Mouse (Mus musculus): Measurements from ENCODE around the gene Rnaseh2a. TPM values are rescaled to one million over a fixed set of nuclear protein-coding genes. Genes with fewer than 3 reads are reported as not detected.
"Not testable (repeated sequence)": the region's sequence is repeated elsewhere in the genome, so short reads cannot be mapped to it uniquely, and the experiment has no call there.

Gene Rnaseh2a
- total RNA-seq, 4 experiments from 2014 or later = 41.9 to 61.3 (median 55.0) TPM

DNA sequence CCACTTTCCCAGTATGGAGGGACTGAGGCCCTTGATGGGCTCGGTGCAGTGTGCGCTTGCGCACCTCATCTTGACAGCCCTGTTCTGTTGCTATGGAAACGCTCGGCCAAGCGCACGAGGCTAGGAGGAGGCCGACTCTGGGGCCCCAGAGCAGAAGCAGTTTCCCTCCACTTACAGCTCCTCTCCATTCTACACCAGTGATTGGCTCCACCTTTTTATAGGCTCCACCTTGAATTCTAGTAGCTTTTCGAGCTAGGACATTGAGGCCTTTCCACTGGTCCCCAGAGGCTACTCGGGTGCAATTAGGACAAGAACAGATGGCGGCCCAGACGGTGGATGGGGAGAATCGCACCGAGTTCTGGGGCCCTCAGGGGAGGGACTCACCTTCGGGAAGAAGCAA lies 34.7 kb downstream of the Rnaseh2a start:
- no peak for DNase-seq (ENCODE audit: low spot score)

DNA sequence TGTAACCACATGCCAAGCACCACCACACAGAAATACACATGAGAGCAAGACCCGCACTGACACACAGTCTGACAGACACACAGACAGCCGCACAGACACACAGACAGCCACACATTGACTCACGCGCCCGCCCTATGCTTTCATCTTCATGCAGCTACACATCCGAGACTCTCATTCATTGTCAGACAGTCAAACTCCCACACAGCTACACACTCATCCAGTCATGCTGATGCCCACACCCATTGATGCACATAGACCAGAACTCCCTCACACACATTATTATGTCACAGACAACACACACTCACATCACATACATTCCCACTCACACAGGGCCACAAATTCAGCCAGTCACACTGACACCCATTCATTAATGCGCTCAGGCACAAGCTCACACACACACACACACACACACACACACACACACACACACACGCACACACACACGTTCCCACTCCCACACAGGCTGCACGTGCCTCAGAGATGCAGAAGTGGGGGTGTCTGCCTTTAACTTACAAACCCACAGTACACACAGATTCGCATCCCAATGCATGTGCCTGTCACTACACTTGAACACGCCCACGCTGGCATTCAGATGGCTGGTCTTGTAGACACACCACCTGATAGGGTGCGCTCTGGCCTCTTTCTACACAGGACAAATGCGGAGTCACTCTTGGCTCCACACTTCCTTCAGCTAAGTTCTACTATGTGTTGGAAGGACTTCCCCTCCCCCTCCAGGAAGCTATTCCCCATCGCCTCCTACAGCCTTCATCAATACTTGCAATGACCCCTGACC lies 35.6 kb downstream of the Rnaseh2a start:
- no peak for DNase-seq (ENCODE audit: low spot score)

DNA sequence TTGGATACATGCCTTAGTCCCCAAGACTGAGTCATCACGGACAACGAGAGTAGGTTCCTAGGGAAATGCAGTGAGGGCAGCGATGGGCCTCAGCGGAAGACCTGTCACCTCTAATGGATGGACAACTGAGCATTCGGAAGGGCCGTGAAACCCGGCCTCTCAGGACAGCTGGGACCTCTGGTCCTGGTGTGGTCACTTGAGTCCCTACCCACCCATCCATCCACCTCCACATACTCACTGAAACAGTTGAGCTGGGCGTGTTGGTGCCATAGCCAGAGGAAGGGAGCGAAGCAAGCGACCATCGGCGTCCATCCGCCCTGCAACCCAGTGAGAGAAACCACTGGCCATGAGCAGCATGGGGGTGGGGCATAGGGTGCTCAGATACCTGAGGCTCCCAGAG lies 39.0 kb downstream of the Rnaseh2a start:
- DNase-seq (ENCODE audit: low spot score) = no peak

DNA sequence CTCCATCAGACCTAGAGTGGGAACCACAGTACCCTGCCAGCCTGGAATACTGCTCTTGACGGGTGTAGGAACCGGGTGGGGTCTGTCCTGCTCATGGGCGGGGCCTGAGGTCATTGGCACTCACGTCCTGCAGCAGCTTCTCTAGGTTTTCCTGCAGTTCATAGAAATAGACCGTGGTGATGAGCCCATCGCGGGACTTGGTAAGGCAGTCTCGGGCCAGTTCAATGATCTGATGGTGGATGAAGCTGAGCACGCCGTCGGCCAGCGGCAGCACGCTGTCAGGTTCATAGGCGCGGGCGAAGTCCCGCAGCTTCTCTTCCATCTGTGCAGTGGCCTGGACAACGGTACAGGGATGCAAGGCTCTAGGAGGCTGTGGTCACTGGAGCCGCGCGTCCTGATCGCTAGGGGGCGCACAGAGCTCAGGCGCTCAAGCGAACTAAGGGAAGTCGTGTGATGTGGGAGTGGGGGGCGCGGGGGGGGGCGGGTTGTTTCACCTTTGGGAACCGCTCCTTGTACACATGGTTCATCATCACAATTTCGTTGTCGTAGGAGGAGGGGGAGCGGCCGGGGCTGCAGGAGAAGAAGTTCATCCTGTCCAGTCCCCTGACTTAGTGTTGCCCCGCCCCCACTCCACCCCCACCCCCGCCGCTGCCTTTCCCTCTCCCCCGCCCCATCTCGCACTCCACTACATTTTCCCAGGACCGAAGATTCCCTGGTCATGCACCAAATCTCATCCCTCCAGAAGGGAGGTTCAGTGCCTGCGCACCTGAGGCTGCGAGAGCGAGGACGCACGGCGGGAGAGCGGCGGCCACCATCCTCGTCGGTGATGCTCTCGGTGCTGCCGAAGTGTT lies 40.9 kb downstream of the Rnaseh2a start:
- peak; percentile 47 for DNase-seq (ENCODE audit: low spot score)

DNA sequence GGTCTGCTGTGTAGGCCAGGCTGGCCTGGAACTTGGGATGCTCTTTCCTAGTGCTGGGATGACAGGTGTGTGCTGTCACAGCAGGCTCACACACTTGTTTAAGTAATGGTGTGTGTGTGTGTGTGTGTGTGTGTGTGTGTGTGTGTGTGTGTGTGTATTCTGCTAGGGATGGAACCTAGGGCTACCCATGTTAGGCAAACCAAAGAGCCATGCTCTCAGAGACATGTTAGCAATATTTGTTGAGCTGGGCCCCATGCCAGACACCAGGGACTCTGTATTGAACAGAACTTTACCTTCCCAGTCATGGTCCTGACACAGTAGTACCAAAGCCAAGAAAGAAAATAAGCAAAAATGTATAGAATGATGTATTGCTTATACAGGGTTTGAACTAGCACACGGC lies 42.1 kb downstream of the Rnaseh2a start:
- DNase-seq (ENCODE audit: low spot score) = no peak

DNA sequence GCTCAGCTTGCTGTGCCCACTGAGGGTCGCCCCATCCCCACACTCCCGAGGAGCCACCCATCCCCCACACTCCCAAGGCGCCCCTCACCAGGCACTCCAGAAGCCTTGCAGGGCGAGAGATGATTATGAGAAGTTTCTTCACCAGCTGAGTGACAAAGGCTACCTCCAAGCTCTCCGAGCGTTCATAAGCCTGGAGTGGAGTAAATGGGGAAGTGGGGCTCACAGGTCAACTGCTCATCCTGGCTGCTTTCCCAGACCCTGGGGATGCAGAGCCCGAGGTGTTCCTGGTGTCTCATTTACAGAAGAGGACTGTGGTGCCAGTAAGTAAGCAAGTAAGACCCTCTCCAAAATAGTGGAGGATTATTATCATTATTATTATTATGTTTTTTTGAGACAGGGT lies 44.0 kb downstream of the Rnaseh2a start:
- no peak for DNase-seq (ENCODE audit: low spot score)

DNA sequence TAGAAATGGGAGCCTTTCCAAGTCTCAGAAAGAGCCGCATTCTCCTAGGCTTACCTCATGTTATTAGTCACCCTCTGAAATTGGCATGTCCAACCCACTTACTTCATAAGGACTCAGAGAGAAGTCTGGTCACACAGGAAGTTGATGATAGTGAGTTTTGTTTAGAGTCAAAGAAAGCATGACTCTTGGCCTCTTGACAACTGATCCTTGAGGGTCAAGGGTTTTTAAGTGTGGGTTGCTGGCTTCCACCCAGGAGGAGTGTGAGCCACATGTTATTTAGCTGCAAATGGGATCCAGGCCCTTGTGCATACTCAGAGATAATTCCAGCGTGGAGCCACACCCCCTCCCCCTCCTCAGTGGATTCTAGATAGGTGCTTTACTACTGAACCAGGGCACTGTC lies 48.0 kb downstream of the Rnaseh2a start:
- no peak for DNase-seq (ENCODE audit: low spot score)

DNA sequence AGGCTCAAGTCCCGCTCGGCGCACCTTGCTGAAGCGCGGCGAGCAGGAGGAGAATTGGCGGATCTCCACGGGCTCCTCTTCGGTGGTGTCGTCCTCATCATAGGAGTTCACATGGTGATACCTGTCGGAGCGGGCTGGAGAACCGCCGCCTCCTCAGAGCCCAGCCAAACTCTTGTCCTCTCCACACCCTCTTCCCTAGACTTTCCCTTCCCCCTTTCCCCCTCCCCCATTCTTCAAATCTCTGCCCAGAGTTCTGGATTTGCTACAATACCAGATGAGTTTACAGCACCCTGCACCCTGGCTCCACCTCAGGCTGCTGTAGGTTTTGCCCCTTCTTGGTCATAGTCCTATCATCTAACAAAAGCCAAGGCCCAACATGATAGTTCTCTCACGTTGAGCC lies 50.9 kb downstream of the Rnaseh2a start:
- no peak for DNase-seq (ENCODE audit: low spot score)

DNA sequence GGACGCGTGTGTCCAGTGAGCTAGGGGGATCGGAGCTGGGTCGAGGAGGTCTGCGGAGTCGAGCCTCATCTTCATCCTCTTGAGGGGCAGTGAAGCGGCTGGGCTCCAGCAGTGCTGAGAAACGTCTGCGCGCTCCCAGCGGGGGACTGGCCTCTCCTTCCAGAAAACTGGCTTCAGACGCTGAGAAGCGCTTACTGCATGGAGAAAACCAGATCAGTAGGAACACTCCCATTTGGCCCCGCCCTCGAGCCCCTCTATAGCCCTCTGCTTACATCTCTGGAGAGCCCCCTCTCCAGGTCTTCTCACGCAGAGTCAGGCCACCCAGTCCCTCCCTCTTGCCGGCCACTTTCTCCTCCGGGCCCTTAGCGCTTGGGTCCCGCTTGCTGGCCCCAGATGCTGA lies 51.8 kb downstream of the Rnaseh2a start:
- no peak for DNase-seq (ENCODE audit: low spot score)

DNA sequence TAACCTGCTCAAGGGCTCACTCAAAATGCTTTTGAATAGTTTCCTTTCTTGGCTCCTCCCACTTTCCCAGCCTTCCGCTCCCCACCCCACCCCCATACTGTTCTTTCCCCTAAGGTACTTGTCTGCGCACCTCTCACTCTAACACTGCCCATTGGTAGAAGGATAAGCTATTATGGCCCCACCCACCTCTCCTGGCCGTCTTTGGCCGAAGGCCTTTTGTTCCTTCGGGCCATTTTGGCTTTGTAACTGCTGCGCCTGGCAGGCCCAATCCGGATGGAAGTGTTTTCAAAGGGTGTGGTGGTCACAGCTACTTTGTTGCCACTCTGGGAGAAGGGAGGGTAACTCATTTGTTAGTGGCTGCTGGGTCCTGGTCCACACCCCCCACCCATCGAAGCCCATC lies 54.3 kb downstream of the Rnaseh2a start:
- no peak for DNase-seq (ENCODE audit: low spot score)

DNA sequence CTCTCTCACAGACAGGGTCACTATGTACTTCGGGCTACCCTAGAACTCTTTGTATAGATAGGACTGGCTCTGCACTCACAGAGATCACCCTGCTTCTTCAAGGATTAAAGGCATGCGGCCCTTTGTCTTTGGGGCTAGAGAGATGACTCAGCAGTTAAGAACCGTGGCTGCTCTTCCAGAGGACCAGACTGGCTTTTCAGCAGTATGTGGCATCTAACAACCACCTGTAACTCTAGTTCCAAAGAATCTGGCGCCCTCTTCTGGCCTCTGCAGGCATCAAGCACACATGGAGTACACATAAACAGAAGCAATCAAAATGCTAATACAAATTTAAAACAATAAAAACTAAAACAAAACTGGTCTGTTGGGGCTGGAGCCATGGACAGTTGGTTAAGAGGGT lies 55.6 kb downstream of the Rnaseh2a start:
- no peak for DNase-seq (ENCODE audit: low spot score)

DNA sequence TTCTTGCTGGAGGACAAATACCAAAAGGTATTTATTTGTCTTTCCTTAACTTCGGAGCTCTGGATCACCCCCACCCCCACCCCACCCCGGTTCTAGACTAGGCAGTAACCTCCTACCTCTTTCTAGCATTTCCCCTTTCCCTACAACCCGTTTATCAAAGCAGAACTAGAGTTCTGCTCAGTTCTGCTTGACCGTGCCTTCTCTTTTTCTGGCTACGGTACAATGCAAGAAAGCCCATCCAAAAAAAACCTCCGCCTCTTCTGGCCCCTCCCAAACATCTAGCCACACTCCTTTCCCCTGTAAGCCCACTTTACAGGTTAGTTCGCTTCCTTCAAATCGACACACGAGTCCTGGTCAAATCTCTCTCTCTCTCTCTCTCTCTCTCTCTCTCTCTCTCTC lies 56.1 kb downstream of the Rnaseh2a start:
- no peak for DNase-seq (ENCODE audit: low spot score)

DNA sequence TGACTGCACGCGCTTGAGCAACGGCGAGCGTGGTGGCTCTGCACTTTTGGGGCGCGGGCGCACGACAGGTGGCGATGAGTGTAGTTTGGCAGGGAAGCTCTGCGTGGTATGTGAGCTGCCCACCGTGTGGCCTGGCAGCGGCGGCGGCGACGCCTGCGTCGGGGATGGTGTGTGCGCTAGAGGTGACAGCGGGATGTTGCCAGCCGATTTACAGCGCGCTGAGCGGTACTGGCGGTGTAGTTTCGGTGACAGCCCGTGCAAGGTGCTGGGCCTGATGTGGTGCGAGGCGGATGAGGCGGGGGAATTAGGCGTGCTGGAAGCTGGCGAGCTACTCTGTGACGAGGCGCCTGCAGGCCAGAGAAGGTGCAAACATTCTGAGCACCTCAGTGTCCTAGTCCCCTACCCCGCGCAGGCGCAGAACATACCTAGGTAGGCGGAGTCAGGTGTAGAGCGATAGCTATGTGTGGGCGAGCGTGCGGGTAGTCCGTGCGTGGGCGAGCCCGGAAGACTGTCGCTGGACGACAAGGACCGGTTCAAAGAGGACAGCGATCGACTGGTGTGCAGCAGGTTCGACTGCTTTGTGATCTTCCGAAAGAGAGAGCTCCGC lies 56.6 kb downstream of the Rnaseh2a start:
- no peak for DNase-seq (ENCODE audit: low spot score)

DNA sequence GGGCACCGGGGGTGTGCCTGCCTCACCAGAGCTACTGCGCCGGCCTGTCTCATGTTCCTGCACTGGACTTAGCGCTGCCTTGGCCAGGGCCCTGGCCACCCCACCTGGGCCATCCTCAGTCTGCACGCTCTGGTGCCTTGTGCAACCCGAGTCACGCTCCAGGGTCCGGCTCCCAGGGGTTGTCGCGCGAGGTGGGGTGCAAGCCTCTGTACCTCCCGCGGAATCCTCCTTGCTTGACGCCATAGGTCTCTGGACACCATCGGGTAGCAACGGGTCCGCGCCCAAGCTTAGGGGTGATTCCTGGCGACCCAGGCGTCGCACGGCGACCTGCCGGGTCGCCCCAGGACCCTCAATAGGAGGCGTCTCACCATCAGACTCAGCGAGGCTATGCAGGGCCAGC lies 57.2 kb downstream of the Rnaseh2a start:
- no peak for DNase-seq (ENCODE audit: low spot score)

DNA sequence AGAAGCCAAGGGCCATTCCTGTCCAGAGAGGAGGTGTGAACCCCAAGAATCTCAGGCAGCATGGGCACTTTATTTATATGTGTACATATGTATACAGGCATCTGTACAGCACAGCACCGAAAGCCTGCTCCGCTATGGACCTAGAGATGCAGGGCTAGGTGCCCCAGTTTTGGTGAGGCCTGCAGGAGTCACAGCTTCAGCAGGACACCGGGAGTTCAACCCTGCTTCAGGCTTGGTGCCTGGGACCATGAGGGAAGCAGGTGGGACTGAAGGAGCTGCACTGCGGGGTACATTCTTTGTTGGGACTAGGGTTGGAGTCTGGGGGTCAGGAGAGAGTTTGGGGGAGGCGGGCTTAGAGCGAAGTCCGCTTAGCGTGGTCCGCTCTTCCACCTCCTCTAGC lies 57.7 kb downstream of the Rnaseh2a start:
- DNase-seq (ENCODE audit: low spot score) = no peak

DNA sequence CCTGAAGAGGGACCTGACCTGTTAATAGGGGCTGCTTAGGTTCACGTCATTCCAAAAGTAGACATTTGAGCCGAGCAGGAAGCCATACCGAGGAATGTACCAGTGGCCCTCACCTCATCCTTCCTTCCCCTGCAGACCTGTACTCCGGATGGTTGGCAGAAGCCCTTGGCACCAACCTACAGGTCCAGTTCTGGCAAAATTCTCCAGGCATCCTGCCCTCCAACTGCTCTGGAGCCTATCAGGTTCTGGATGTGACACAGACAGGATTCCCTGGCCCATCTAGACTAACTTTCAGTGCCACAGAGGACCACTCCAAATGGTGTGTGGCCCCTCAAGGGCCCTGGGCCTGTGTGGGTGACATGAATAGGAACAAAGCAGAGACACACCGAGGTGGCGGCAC lies 59.0 kb downstream of the Rnaseh2a start:
- DNase-seq (ENCODE audit: low spot score) = no peak

DNA sequence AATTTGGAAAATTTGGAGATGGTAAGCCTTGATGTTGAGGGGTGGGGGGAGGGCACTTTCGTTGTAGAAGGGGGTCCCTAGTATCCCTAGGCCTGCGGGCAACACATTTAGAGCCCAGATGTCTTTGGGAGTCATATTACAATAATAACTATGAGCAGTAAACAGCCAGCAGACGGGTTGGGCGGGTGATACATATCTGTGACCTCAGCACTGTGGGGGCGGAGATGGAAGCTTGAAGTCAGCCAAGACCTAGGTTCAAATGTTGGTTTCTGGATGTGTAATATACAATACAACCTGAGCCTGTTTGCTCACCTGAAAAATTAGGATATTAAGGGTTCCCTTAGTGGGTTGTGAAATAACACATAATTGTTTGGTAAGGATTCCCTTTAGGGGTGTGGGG lies 59.6 kb downstream of the Rnaseh2a start:
- no peak for DNase-seq (ENCODE audit: low spot score)

DNA sequence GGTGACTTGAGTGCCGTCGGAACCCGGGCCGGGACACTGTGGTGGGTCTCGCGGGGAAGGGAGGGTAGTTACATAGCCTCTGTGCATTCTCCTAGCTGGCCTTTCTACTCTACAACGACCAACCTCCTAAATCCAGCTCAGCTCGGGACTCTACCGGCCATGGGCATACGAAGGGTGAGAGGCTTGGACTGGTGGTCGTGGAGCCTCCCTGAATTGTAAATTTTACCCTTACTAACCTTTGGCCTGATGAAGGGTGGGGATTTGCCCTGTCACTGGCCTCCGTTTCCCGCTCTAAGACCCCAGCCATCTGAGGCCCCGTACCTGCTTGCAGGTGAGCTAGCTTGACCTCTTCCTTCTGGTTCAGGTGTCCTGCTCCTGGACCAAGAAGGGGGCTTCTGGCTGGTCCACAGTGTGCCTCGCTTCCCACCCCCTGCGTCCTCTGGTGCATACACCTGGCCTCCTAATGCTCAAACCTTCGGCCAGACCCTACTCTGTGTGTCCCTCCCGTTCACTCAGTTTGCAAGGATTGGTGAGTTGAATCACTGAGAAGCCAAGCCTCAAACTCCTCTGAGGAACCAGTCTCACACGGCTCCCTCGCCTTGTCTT lies 60.3 kb downstream of the Rnaseh2a start:
- no peak for DNase-seq (ENCODE audit: low spot score)

DNA sequence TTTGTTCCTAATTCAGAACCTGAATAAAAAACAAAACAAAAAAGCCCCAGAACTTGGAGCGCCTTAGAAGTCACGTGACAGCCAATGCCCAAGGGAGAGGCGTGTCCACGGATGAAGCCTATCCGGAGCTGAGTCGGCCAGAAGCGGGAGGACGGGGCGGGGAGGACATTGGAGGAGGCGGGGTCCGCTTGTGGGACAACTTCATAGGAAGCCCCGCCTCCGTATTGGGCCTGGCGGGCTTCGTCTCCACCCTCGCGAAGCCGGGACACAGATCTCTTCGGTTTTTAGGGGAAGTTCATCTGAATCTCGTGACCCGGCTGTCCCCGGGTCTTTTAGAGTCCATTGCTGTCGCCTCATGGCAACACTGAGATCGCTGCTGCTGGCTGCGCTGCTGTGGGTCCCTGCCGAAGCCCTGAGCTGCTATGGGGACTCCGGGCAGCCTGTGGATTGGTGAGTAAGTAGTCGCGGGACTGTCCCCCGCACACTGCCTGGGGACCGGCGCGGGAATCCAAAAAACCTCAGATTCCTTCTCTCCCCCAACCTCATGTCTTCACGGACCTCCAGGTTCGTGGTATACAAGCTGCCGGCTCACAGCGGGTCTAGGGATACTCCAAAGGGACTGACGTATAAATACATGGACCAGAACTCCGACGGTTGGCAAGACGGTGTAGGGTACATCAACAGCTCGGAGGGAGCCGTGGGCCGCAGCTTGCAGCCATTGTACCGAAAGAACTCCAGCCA lies 61.0 kb downstream of the Rnaseh2a start, which contains the start of gene Dnase2a:
Gene Dnase2a, plus strand, starts transcription at position 140 of the 741 bp plus-strand sequence.
- DNase-seq (ENCODE audit: low spot score) = peak; percentile 98

DNA sequence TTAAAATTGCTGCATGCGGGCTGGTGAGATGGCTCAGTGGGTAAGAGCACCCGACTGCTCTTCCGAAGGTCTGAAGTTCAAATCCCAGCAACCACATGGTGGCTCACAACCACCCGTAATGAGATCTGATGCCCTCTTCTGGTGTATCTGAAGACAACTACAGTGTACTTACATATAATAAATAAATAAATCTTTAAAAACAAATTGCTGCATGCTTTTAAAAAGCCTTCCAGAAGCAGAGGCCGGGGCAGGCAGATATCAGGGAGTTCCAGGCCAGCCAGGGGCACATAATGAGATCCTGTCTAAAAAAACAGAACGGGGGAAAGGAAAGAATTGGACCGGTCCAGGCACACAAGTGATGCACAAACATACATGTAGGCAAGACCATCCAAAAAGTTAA lies 61.6 kb downstream of the Rnaseh2a start:
- DNase-seq (ENCODE audit: low spot score) = not testable (repeated sequence)

DNA sequence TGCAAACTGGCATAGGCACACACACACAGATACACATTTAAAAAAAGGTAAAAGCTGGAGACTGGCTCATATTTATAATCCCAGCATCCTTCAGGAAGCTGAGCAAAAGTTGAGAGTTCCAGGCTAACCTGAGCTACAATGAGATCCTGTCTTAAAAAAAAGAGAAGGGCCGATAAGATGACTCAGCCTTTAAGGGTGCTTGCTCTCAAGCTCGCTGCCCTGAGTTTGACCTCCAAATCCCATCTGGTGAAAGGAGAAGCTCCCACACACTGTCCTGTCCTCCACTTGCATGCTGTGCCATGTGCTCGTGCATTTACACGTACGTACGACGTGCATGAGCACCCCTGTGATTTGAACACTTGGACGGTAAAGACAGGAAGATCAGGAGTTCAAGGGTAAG lies 62.1 kb downstream of the Rnaseh2a start:
- DNase-seq (ENCODE audit: low spot score) = no peak
